Mouse (Mus musculus) gastrocnemius, adult 18-20 months (tissue): ENCODE data around the gene Qrsl1. TPM values are rescaled to one million over a fixed set of nuclear protein-coding genes. Genes with fewer than 3 reads are reported as not detected.

ENCODE experiments used
- DNase-seq: peaks from one replicate; pipeline ENCODE4 v3.0.0; 2021; ENCODE audit warnings: low spot score
- total RNA-seq, 2 experiments: library from RNA; stranded (reverse); gene quantifications; 2 replicates each; pipeline ENCODE4 v1.2.3; 2021

Gene Qrsl1
- total RNA-seq, 2 experiments from 2014 or later: 13.9 to 17.4 TPM

GRCm38 (mm10) chr10:43871458-43871857 is 30.1 kb downstream of the Qrsl1 start:
- no peak for DNase-seq

- peak; percentile 8 for DNase-seq
Measured at GRCm38 (mm10) chr10:43870752-43871151, 30.8 kb downstream of the Qrsl1 start.

- DNase-seq: no peak
Measured at GRCm38 (mm10) chr10:43856351-43856750, 45.2 kb downstream of the Qrsl1 start.

- no peak for DNase-seq
Measured at GRCm38 (mm10) chr10:43855916-43856315, 45.6 kb downstream of the Qrsl1 start.

GRCm38 (mm10) chr10:43851898-43852297 is 49.6 kb downstream of the Qrsl1 start:
- DNase-seq: no peak

- DNase-seq: no peak
Measured at GRCm38 (mm10) chr10:43849478-43849877, 52.1 kb downstream of the Qrsl1 start.

GRCm38 (mm10) chr10:43846141-43846622 is 55.4 kb downstream of the Qrsl1 start:
- no peak for DNase-seq

- DNase-seq: no peak
Measured at GRCm38 (mm10) chr10:43845442-43845841, 56.1 kb downstream of the Qrsl1 start.

GRCm38 (mm10) chr10:43841441-43841840 is 60.1 kb downstream of the Qrsl1 start:
- DNase-seq: no peak

GRCm38 (mm10) chr10:43832868-43833267 is 68.7 kb downstream of the Qrsl1 start:
- DNase-seq: no peak

GRCm38 (mm10) chr10:43830251-43831018 is 71.1 kb downstream of the Qrsl1 start:
- DNase-seq: no peak

- DNase-seq: no peak
Measured at GRCm38 (mm10) chr10:43828686-43829015, 72.9 kb downstream of the Qrsl1 start.

GRCm38 (mm10) chr10:43827958-43828685 is 73.4 kb downstream of the Qrsl1 start:
- no peak for DNase-seq

- DNase-seq: no peak
Measured at GRCm38 (mm10) chr10:43826773-43827621, 74.5 kb downstream of the Qrsl1 start.

GRCm38 (mm10) chr10:43825696-43826095 is 75.8 kb downstream of the Qrsl1 start:
- no peak for DNase-seq

GRCm38 (mm10) chr10:43824713-43825112 is 76.8 kb downstream of the Qrsl1 start:
- DNase-seq: no peak

Other genes starting within 250 kb of the Qrsl1 start
- 10 to 100 TPM; 24.9 to 28.0 TPM for gene Rtn4ip1, start 62 bp upstream of the Qrsl1 start, total RNA-seq
- gene Crybg1, start 247.1 kb upstream of the Qrsl1 start, total RNA-seq: 1 to 10 TPM; 1.1 to 1.6 TPM